Mouse (Mus musculus) forebrain, embryonic 15.5 days (tissue): Measurements from ENCODE around the gene Sdccag8. TPM values are rescaled to one million over a fixed set of nuclear protein-coding genes. Genes with fewer than 3 reads are reported as not detected.

Experiments
- ATAC-seq: fragments of 200-750 bp; cut with Nextera tagmentation; replicated peaks from 2 replicates; pipeline ENCODE4 v1.8.0; 2017; ENCODE audit warnings: mild to moderate bottlenecking, moderate TSS enrichment, moderate library complexity
- H3K27ac ChIP-seq: fragments of 300-500 bp; sonication (generic); replicated peaks from 2 replicates; pipeline ENCODE4 v1.5.1; 2015; ENCODE audit warnings: mild to moderate bottlenecking, inconsistent platforms
- H3K27me3 ChIP-seq: fragments of 300-500 bp; sonication (generic); 2 replicates; pipeline ENCODE4 v1.6.1; 2015; ENCODE audit warnings: inconsistent platforms
- H3K36me3 ChIP-seq: fragments of 300-500 bp; sonication (generic); 2 replicates; pipeline ENCODE4 v1.6.1; 2015; ENCODE audit warnings: mild to moderate bottlenecking, inconsistent platforms
- H3K4me1 ChIP-seq: fragments of 300-500 bp; sonication (generic); 2 replicates; pipeline ENCODE4 v1.6.1; 2015; ENCODE audit warnings: inconsistent platforms
- H3K4me2 ChIP-seq: fragments of 300-500 bp; sonication (generic); replicated peaks from 2 replicates; pipeline ENCODE4 v1.6.1; 2015; ENCODE audit warnings: mild to moderate bottlenecking, inconsistent platforms
- H3K4me3 ChIP-seq: fragments of 300-500 bp; sonication (generic); 2 replicates; pipeline ENCODE4 v1.5.1; 2015; ENCODE audit warnings: mild to moderate bottlenecking, inconsistent platforms
- H3K9ac ChIP-seq: fragments of 300-500 bp; sonication (generic); replicated peaks from 2 replicates; pipeline ENCODE4 v1.6.1; 2015; ENCODE audit warnings: mild to moderate bottlenecking, inconsistent platforms
- H3K9me3 ChIP-seq: fragments of 300-500 bp; sonication (generic); 2 replicates; pipeline ENCODE4 v1.6.1; 2016; ENCODE audit warnings: inconsistent platforms
- WGBS: fragments of 180-500 bp; shearing (Covaris S2); methylation state at CpG from one replicate; pipeline ENCODE4 v1.1.7; 2015; ENCODE audit warnings: mixed read lengths; 5-methylcytosine and 5-hydroxymethylcytosine counted together
- polyA plus RNA-seq: library from polyadenylated mRNA; unstranded; fragments of >200 nt; fragmentation: Nextera tagmentation; extraction: Ambion mirVana; gene quantifications from 2 replicates; pipeline ENCODE4 v1.2.1, GENCODE M21; 2015

The Sdccag8 gene
- polyA plus RNA-seq, 1 experiment from 2014 or later, result 33.8 TPM

- Histone ChIP-seq H3K9ac (no peak overlapping the region), H3K4me2 (no peak overlapping the region), H3K27me3 (no peaks in the 10 kb centered on the region), H3K9me3 (no peaks in the 10 kb centered on the region), H3K36me3 (no peaks in the 10 kb centered on the region), H3K27ac (no peak overlapping the region), H3K4me3 (no peak overlapping the region), H3K4me1 (peaks cover 15% of the 10 kb centered on the region)
- no peak for ATAC-seq
- WGBS, result 87% methylated on average over 4 of the region's 4 CpGs
Observed at GRCm38 (mm10) chr1:176816728-176817127, 2.3 kb downstream of the Sdccag8 start.

GRCm38 (mm10) chr1:176818147-176818546 is 3.7 kb downstream of the Sdccag8 start:
- peaks cover 12% of the 10 kb centered on the region; the same call in 1 of the 2 replicates for H3K4me1 ChIP-seq
- H3K4me2 ChIP-seq, result no peak overlapping the region
- H3K9me3 ChIP-seq, result no peaks in the 10 kb centered on the region
- H3K27ac ChIP-seq, result no peak overlapping the region
- H3K27me3 ChIP-seq, result no peaks in the 10 kb centered on the region
- no peaks in the 10 kb centered on the region for H3K36me3 ChIP-seq
- 93% methylated on average over 2 of the region's 2 CpGs for WGBS
- no peak overlapping the region for H3K9ac ChIP-seq
- H3K4me3 ChIP-seq, result no peak overlapping the region
- ATAC-seq, result no peak

- Histone ChIP-seq H3K36me3 (no peaks in the 10 kb centered on the region), H3K9ac (no peak overlapping the region), H3K27ac (no peak overlapping the region), H3K4me2 (no peak overlapping the region), H3K4me1 (peaks cover 12% of the 10 kb centered on the region; the same call in 1 of the 2 replicates), H3K9me3 (no peaks in the 10 kb centered on the region), H3K4me3 (no peak overlapping the region), H3K27me3 (no peaks in the 10 kb centered on the region)
- no peak for ATAC-seq
- 74% methylated on average over 6 of the region's 6 CpGs for WGBS
Observed at GRCm38 (mm10) chr1:176818763-176819162, 4.3 kb downstream of the Sdccag8 start.

GRCm38 (mm10) chr1:176821929-176822328 is 7.5 kb downstream of the Sdccag8 start:
- Histone ChIP-seq H3K27ac (no peak overlapping the region), H3K36me3 (no peaks in the 10 kb centered on the region), H3K27me3 (no peaks in the 10 kb centered on the region), H3K4me1 (peaks cover 3% of the 10 kb centered on the region; the same call in 1 of the 2 replicates), H3K9me3 (no peaks in the 10 kb centered on the region), H3K4me3 (no peak overlapping the region), H3K9ac (no peak overlapping the region), H3K4me2 (no peak overlapping the region)
- WGBS, result 63% methylated on average over 1 of the region's 1 CpGs
- ATAC-seq, result no peak

GRCm38 (mm10) chr1:176822949-176823348 is 8.5 kb downstream of the Sdccag8 start:
- WGBS, result 88% methylated on average over 4 of the region's 4 CpGs
- Histone ChIP-seq H3K36me3 (no peaks in the 10 kb centered on the region), H3K9me3 (no peaks in the 10 kb centered on the region), H3K4me1 (peaks cover 3% of the 10 kb centered on the region; the same call in 1 of the 2 replicates), H3K27me3 (no peaks in the 10 kb centered on the region), H3K9ac (no peak overlapping the region), H3K27ac (no peak overlapping the region), H3K4me3 (no peak overlapping the region), H3K4me2 (no peak overlapping the region)
- ATAC-seq, result no peak

- no peak for ATAC-seq
- H3K4me3 ChIP-seq, result no peak overlapping the region
- no peak overlapping the region for H3K27ac ChIP-seq
- no peaks in the 10 kb centered on the region for H3K9me3 ChIP-seq
- no peak overlapping the region for H3K4me2 ChIP-seq
- 91% methylated on average over 8 of the region's 8 CpGs for whole genome bisulfite sequencing
- H3K27me3 ChIP-seq, result no peaks in the 10 kb centered on the region
- H3K4me1 ChIP-seq, result peaks cover 3% of the 10 kb centered on the region; the same call in 1 of the 2 replicates
- H3K36me3 ChIP-seq, result no peaks in the 10 kb centered on the region
- H3K9ac ChIP-seq, result no peak overlapping the region
Observed at GRCm38 (mm10) chr1:176823889-176824288, 9.4 kb downstream of the Sdccag8 start.

- Histone ChIP-seq H3K36me3 (no peaks in the 10 kb centered on the region), H3K9ac (no peak overlapping the region), H3K4me3 (no peak overlapping the region), H3K4me2 (no peak overlapping the region), H3K27ac (no peak overlapping the region), H3K27me3 (no peaks in the 10 kb centered on the region), H3K9me3 (no peaks in the 10 kb centered on the region), H3K4me1 (peaks cover 3% of the 10 kb centered on the region; the same call in 1 of the 2 replicates)
- WGBS, result 80% methylated on average over 6 of the region's 6 CpGs
- ATAC-seq, result no peak
Observed at GRCm38 (mm10) chr1:176824611-176825010, 10.2 kb downstream of the Sdccag8 start.

- Histone ChIP-seq H3K27me3 (no peaks in the 10 kb centered on the region), H3K4me2 (no peak overlapping the region), H3K4me3 (no peak overlapping the region), H3K9ac (no peak overlapping the region), H3K36me3 (no peaks in the 10 kb centered on the region), H3K27ac (no peak overlapping the region), H3K9me3 (no peaks in the 10 kb centered on the region), H3K4me1 (peaks cover 3% of the 10 kb centered on the region; the same call in 1 of the 2 replicates)
- WGBS, result 77% methylated on average over 4 of the region's 4 CpGs
- no peak for ATAC-seq
Observed at GRCm38 (mm10) chr1:176825084-176825483, 10.6 kb downstream of the Sdccag8 start.

- ATAC-seq, result no peak
Observed at GRCm38 (mm10) chr1:176826186-176826585, 11.7 kb downstream of the Sdccag8 start.

GRCm38 (mm10) chr1:176826931-176827330 is 12.5 kb downstream of the Sdccag8 start:
- Histone ChIP-seq H3K4me3 (no peak overlapping the region), H3K4me2 (no peak overlapping the region), H3K36me3 (no peaks in the 10 kb centered on the region; the same call in 1 of the 2 replicates), H3K9me3 (no peaks in the 10 kb centered on the region), H3K27ac (no peak overlapping the region), H3K4me1 (peaks cover 1% of the 10 kb centered on the region; the same call in 1 of the 2 replicates), H3K27me3 (no peaks in the 10 kb centered on the region), H3K9ac (no peak overlapping the region)
- ATAC-seq, result no peak
- 92% methylated on average over 4 of the region's 4 CpGs for WGBS

More at GRCm38 (mm10) chr1:176826186-176826585, 11.7 kb downstream of the Sdccag8 start:
- Histone ChIP-seq H3K36me3 (no peaks in the 10 kb centered on the region; the same call in 1 of the 2 replicates), H3K27me3 (no peaks in the 10 kb centered on the region), H3K9ac (no peak overlapping the region), H3K27ac (no peak overlapping the region), H3K4me3 (no peak overlapping the region), H3K4me1 (peaks cover 3% of the 10 kb centered on the region; the same call in 1 of the 2 replicates), H3K4me2 (no peak overlapping the region), H3K9me3 (no peaks in the 10 kb centered on the region)
- 87% methylated on average over 11 of the region's 11 CpGs for WGBS

- Histone ChIP-seq H3K4me1 (no peaks in the 10 kb centered on the region), H3K4me2 (no peak overlapping the region), H3K4me3 (no peak overlapping the region), H3K27ac (no peak overlapping the region), H3K27me3 (no peaks in the 10 kb centered on the region), H3K9me3 (no peaks in the 10 kb centered on the region), H3K9ac (no peak overlapping the region), H3K36me3 (no peaks in the 10 kb centered on the region; the same call in 1 of the 2 replicates)
- 79% methylated on average over 4 of the region's 4 CpGs for WGBS
- no peak for ATAC-seq
Observed at GRCm38 (mm10) chr1:176827365-176827764, 12.9 kb downstream of the Sdccag8 start.

- H3K27me3 ChIP-seq, result no peaks in the 10 kb centered on the region
- H3K36me3 ChIP-seq, result no peaks in the 10 kb centered on the region; the same call in 1 of the 2 replicates
- no peaks in the 10 kb centered on the region for H3K4me1 ChIP-seq
- no peak overlapping the region for H3K27ac ChIP-seq
- no peaks in the 10 kb centered on the region for H3K9me3 ChIP-seq
- no peak for ATAC-seq
- 66% methylated on average over 5 of the region's 5 CpGs for WGBS
- no peak overlapping the region for H3K4me2 ChIP-seq
- H3K4me3 ChIP-seq, result no peak overlapping the region
- no peak overlapping the region for H3K9ac ChIP-seq
Observed at GRCm38 (mm10) chr1:176827945-176828485, 13.6 kb downstream of the Sdccag8 start.

GRCm38 (mm10) chr1:176828666-176829065 is 14.2 kb downstream of the Sdccag8 start:
- no peaks in the 10 kb centered on the region for H3K9me3 ChIP-seq
- no peak overlapping the region for H3K4me2 ChIP-seq
- H3K4me3 ChIP-seq, result no peak overlapping the region
- ATAC-seq, result no peak
- H3K27ac ChIP-seq, result no peak overlapping the region
- H3K27me3 ChIP-seq, result no peaks in the 10 kb centered on the region
- no peak overlapping the region for H3K9ac ChIP-seq
- H3K36me3 ChIP-seq, result no peaks in the 10 kb centered on the region; the same call in 1 of the 2 replicates
- WGBS, result 80% methylated on average over 12 of the region's 12 CpGs
- H3K4me1 ChIP-seq, result no peaks in the 10 kb centered on the region
